Mouse (Mus musculus): ENCODE measurements at regions not wholly inside any gene's neighbourhood (a gene's known extent, or its start where the extent isn't known, plus 50 kb on each side); places are given as distances from the start of the nearest gene placed in this dataset.

DNA sequence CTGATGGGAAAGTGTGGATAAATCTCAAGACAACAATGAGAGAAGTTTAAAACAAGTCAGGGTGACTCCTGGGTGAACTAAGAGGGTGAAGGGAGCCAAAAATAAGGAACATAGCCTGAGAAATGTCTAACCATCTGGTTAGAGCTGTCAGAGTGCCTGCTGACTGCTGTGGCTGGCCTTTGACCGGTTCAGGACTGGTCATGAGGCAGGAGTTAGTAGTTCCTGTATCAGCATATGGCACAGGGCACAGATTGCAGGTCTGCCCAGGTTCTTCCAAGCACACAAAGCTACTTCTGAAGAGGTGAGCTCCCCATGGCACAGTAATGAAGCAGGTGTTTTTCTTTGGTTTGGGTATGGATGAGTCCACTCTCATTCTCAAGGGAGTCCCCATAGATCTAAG lies 302.0 kb downstream of the Cd109 start:
- no peak for DNase-seq (ENCODE audit: extremely low read depth)
- no peaks in the 10 kb centered on the region for H3K36me3 ChIP-seq (replicated peaks in 1 of 2; ENCODE audit: control insufficient read depth in 1 of 2, insufficient read depth in 1 of 2, low read length in 1 of 2)
- H3K4me3 ChIP-seq (replicated peaks in 1 of 3; ENCODE audit: low read depth in 2 of 3, low read length in 2 of 3, poor library complexity in 1 of 3) = no peak overlapping the region
- no peak for TF ChIP-seq ZC3H11A (IDR thresholded peaks at IDR 0.05; ENCODE audit: low read depth, low read length)
- no peak for TF ChIP-seq MAFK (IDR thresholded peaks at IDR 0.05; ENCODE audit: insufficient replicate concordance, low read length)
- no peak for TF ChIP-seq SIN3A (IDR thresholded peaks at IDR 0.05; ENCODE audit: low read length)
- no peak for TF ChIP-seq KAT2A (IDR thresholded peaks at IDR 0.05; ENCODE audit: insufficient replicate concordance, low read length)
- TF ChIP-seq CHD2 (IDR thresholded peaks at IDR 0.05; ENCODE audit: low read length) = no peak
- no peak for TF ChIP-seq CHD1 (IDR thresholded peaks at IDR 0.05; ENCODE audit: low read depth, low read length)
- TF ChIP-seq HCFC1 (IDR thresholded peaks at IDR 0.05; ENCODE audit: low read depth, low read length) = no peak
- no peak for TF ChIP-seq PAX5 (IDR thresholded peaks at IDR 0.05; ENCODE audit: low read length)
- TF ChIP-seq JUN (IDR thresholded peaks at IDR 0.05; ENCODE audit: insufficient read depth, low read depth, low read length) = no peak
- TF ChIP-seq ETS1 (conservative IDR thresholded peaks at IDR 0.05; ENCODE audit: low read depth, low read length) = no peak
- TF ChIP-seq USF1 (IDR thresholded peaks at IDR 0.05; ENCODE audit: low read depth, low read length) = no peak
- no peak for TF ChIP-seq MEF2A (IDR thresholded peaks at IDR 0.05; ENCODE audit: borderline replicate concordance, low read depth, low read length)
- TF ChIP-seq MAZ (IDR thresholded peaks at IDR 0.05; ENCODE audit: low read depth, low read length) = no peak
- TF ChIP-seq POLR2AphosphoS2 (IDR thresholded peaks at IDR 0.05; ENCODE audit: low read depth, low read length) = no peak
- TF ChIP-seq POLR2A (IDR thresholded peaks at IDR 0.05; ENCODE audit: low read depth, low read length) = no peak
- no peak for TF ChIP-seq RAD21 (IDR thresholded peaks at IDR 0.05; ENCODE audit: low read depth, low read length)
- H3K4me2 ChIP-seq (ENCODE audit: insufficient read depth, low read depth, poor library complexity, severe bottlenecking) = no peak overlapping the region
- no peaks in the 10 kb centered on the region for H3K27me3 ChIP-seq (replicated peaks)
- no peaks in the 10 kb centered on the region for H3K4me1 ChIP-seq (ENCODE audit: control insufficient read depth in 1 of 2, insufficient read depth in 2 of 2)
- no peaks in the 10 kb centered on the region for H3K79me2 ChIP-seq (replicated peaks; ENCODE audit: control insufficient read depth, extremely low read depth, insufficient read depth, poor library complexity, severe bottlenecking)
- no peaks in the 10 kb centered on the region for H3K9me3 ChIP-seq (replicated peaks; ENCODE audit: low read length)
- H3K9ac ChIP-seq (ENCODE audit: insufficient read depth, low read depth) = no peak overlapping the region
- in situ Hi-C loops (cut with MboI; ENCODE audit: low pct_ligation_motif_present, low pct_unique_long_range_greater_than_20kb, low sequenced_read_pairs) (no loop called here), dilution Hi-C loops (cut with MboI; ENCODE audit: extremely low pct_ligation_motif_present, extremely low pct_unique_long_range_greater_than_20kb, low sequenced_read_pairs) (no loop called here)
- no peak overlapping the region for H3K27ac ChIP-seq (ENCODE audit: insufficient read depth, low read depth)

- Histone ChIP-seq H3K9ac (ENCODE audit: insufficient read depth, low read depth) (no peak overlapping the region), H3K4me2 (ENCODE audit: insufficient read depth, low read depth, poor library complexity, severe bottlenecking) (no peak overlapping the region), H3K36me3 (replicated peaks in 1 of 2; ENCODE audit: control insufficient read depth in 1 of 2, insufficient read depth in 1 of 2, low read length in 1 of 2) (no peaks in the 10 kb centered on the region), H3K27ac (ENCODE audit: insufficient read depth, low read depth) (no peak overlapping the region), H3K27me3 (replicated peaks) (no peaks in the 10 kb centered on the region), H3K9me3 (replicated peaks; ENCODE audit: low read length) (no peaks in the 10 kb centered on the region), H3K4me1 (ENCODE audit: control insufficient read depth in 1 of 2, insufficient read depth in 2 of 2) (no peaks in the 10 kb centered on the region), H3K79me2 (replicated peaks; ENCODE audit: control insufficient read depth, extremely low read depth, insufficient read depth, poor library complexity, severe bottlenecking) (no peaks in the 10 kb centered on the region), H3K4me3 (replicated peaks in 1 of 3; ENCODE audit: low read depth in 2 of 3, low read length in 2 of 3, poor library complexity in 1 of 3) (no peak overlapping the region)
- in situ Hi-C loops (cut with MboI; ENCODE audit: low pct_ligation_motif_present, low pct_unique_long_range_greater_than_20kb, low sequenced_read_pairs) (no loop called here), dilution Hi-C loops (cut with MboI; ENCODE audit: extremely low pct_ligation_motif_present, extremely low pct_unique_long_range_greater_than_20kb, low sequenced_read_pairs) (no loop called here)
- DNase-seq (ENCODE audit: extremely low read depth) = no peak
- no peak for TF ChIP-seq ZNF384 (IDR thresholded peaks at IDR 0.05; ENCODE audit: low read depth, low read length)
- no peak for TF ChIP-seq MYC (IDR thresholded peaks at IDR 0.05; ENCODE audit: low read depth, low read length)
- TF ChIP-seq UBTF (IDR thresholded peaks at IDR 0.05; ENCODE audit: low read depth, low read length) = no peak
- no peak for TF ChIP-seq BHLHE40 (IDR thresholded peaks at IDR 0.05; ENCODE audit: low read depth, low read length)
- TF ChIP-seq USF2 (conservative IDR thresholded peaks at IDR 0.05; ENCODE audit: low read depth, low read length) = no peak
- TF ChIP-seq SIN3A (IDR thresholded peaks at IDR 0.05; ENCODE audit: low read length) = no peak
- TF ChIP-seq ELF1 (IDR thresholded peaks at IDR 0.05; ENCODE audit: low read depth, low read length) = no peak
- no peak for TF ChIP-seq NELFE (IDR thresholded peaks at IDR 0.05; ENCODE audit: low read depth, low read length)
- no peak for TF ChIP-seq MAX (IDR thresholded peaks at IDR 0.05; ENCODE audit: low read length)
- TF ChIP-seq TBP (conservative IDR thresholded peaks at IDR 0.05; ENCODE audit: low read depth, low read length) = no peak
- no peak for TF ChIP-seq POLR2A (IDR thresholded peaks at IDR 0.05; ENCODE audit: low read depth, low read length)
- no peak for TF ChIP-seq HCFC1 (IDR thresholded peaks at IDR 0.05; ENCODE audit: low read depth, low read length)
- no peak for TF ChIP-seq CHD1 (IDR thresholded peaks at IDR 0.05; ENCODE audit: low read depth, low read length)
- TF ChIP-seq PAX5 (IDR thresholded peaks at IDR 0.05; ENCODE audit: low read length) = no peak
- TF ChIP-seq USF1 (IDR thresholded peaks at IDR 0.05; ENCODE audit: low read depth, low read length) = no peak
- no peak for TF ChIP-seq ZMIZ1 (IDR thresholded peaks at IDR 0.05; ENCODE audit: low read depth, low read length)
- TF ChIP-seq IRF4 (IDR thresholded peaks at IDR 0.05; ENCODE audit: low read depth, low read length) = no peak
- no peak for TF ChIP-seq ZC3H11A (IDR thresholded peaks at IDR 0.05; ENCODE audit: low read depth, low read length)
- TF ChIP-seq TCF12 (IDR thresholded peaks at IDR 0.05; ENCODE audit: low read depth, low read length) = no peak
These were observed 310.7 kb downstream of the Cd109 start for GRCm38 (mm10) chr9:78925977-78926593.
